Mouse (Mus musculus) testis, adult 2 months (tissue): Measurements from ENCODE around the gene Fbxl20.

Source experiments
- CTCF ChIP-seq: fragments of 200-500 bp; IDR thresholded peaks from 2 replicates; pipeline ENCODE4 v1.5.1; 2012; ENCODE audit warnings: low read depth, mild to moderate bottlenecking, inconsistent platforms, low read length, moderate library complexity; ENCODE audit not compliant: control insufficient read depth, insufficient read depth, insufficient replicate concordance
- POLR2A ChIP-seq: fragments of 200-500 bp; IDR thresholded peaks from 2 replicates; pipeline ENCODE4 v1.6.1; 2012; ENCODE audit warnings: low read depth, mild to moderate bottlenecking, inconsistent platforms, low read length, moderate library complexity; ENCODE audit not compliant: control insufficient read depth

- no peak for TF ChIP-seq CTCF
- no peak; the same call in 1 of the 2 replicates for TF ChIP-seq POLR2A
These were observed 84.0 kb downstream of the Fbxl20 start for GRCm38 (mm10) chr11:98066201-98066600.
